Mouse (Mus musculus) heart, adult 11 months (tissue): Measurements from ENCODE around the gene Iqcb1.

Experiments
- DNase-seq: peaks from one replicate; pipeline ENCODE4 v3.0.0; 2022

Gene Iqcb1

DNA sequence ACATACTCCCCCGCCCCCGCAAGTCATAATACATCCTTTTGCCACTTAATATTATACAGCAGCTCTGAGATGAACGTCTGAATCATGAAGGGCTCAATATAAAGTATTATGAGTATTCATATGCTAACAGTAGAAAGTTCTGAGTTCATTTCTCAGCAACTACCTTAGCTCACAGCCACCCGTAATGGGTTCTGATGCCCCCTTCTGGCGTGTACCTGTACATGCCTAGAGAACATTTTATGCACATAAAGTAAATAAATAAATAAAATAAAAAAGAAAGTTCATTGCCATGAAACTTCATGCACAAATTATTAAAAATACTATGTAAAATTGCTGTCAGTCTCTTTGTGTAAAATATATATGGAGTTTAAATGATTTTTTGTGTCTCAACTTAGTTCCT lies 49.1 kb downstream of the Iqcb1 start:
- no peak for DNase-seq

- no peak for DNase-seq
Measured at GRCm38 (mm10) chr16:36882737-36883343, 54.7 kb downstream of the Iqcb1 start.

- DNase-seq, result peak; percentile 79
Measured at GRCm38 (mm10) chr16:36884881-36885280, 56.7 kb downstream of the Iqcb1 start.

DNA sequence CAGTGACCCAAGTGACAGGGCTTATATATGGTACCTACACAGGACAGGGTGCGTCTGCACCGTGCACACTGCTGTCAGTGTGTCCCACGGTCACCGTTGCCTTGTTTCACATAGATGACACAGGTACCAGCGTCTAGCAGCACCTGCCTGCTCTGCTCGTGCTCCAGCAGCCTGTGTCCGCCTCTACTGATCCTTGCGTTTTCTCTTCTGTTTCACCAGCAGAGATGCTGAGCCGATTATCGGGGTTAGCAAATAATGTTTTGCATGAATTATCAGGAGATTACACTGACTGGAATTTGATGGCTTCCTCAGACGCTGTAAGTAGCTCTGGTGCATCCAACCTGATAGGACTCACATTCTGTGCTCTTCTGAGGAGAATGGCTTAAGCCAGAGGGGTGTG lies 57.7 kb downstream of the Iqcb1 start:
- peak; percentile 81 for DNase-seq

GRCm38 (mm10) chr16:36887546-36887945 lies 59.4 kb downstream of the Iqcb1 start:
- peak; percentile 80 for DNase-seq

- peak; percentile 44 for DNase-seq
Measured at GRCm38 (mm10) chr16:36890559-36890958, 62.4 kb downstream of the Iqcb1 start.

DNA sequence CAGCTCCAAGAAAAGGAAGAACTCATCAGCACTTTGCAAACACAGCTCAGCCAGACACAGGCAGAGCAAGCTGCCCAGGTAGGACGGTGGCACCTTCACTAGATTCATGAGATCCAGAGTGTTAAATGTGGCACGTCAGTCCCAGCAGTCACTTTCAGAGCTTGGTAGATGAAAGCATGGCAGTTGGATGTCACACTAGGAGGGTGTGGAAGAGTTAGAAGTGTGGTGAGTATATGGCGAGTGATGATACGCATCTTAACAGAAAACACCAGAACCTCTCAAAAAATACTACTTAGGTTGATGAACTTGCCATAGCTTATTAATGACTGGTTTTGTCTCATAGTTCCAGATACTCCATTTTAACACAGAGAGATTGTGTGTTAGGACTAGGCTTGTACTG lies 63.2 kb downstream of the Iqcb1 start:
- peak; percentile 18 for DNase-seq

- peak; percentile 56 for DNase-seq
Measured at GRCm38 (mm10) chr16:36893317-36893716, 65.1 kb downstream of the Iqcb1 start.

- DNase-seq, result peak; percentile 55
Measured at GRCm38 (mm10) chr16:36896712-36897111, 68.5 kb downstream of the Iqcb1 start.

DNA sequence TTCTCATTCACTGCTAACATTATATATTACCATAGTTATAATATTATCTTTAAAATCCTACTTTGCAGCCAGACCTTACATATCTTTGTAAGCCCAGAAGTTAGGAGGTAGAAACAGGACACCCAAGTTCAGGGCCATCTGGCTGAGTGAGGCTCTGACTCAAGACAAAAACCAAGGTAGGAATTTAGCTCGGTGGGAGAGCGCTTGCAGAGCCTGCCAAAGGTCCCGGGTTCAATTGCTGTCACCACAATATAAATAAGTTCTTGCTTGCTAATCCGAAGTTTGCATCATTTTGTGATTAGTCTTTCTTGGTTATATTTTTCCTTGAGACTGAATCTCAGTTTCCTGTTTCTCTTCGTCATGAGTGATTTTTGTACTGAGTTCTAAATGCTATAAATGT lies 75.0 kb downstream of the Iqcb1 start:
- peak; percentile 51 for DNase-seq

DNA sequence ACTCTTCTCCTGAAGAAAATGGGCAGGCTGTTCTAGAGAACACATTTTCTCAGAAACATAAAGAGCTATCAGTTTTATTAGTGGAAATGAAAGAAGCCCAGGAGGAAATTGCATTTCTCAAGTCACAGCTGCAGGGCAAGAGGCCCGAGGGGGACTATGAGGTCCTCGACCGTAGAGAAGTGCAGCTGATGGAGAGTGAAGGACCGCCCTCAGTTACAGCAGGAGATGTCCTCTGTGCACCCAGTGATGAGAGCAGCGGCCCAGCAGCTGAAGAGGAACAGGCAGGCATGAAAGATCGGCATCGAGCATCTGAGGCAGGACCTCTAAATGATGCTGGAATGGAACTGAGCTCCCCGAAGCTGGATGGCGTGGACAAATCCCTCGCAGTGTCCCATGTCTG lies 83.7 kb downstream of the Iqcb1 start:
- peak; percentile 60 for DNase-seq

- DNase-seq, result peak; percentile 83
Measured at GRCm38 (mm10) chr16:36912311-36912710, 84.1 kb downstream of the Iqcb1 start.

GRCm38 (mm10) chr16:36914195-36914594 lies 86.0 kb downstream of the Iqcb1 start:
- peak; percentile 70 for DNase-seq

DNA sequence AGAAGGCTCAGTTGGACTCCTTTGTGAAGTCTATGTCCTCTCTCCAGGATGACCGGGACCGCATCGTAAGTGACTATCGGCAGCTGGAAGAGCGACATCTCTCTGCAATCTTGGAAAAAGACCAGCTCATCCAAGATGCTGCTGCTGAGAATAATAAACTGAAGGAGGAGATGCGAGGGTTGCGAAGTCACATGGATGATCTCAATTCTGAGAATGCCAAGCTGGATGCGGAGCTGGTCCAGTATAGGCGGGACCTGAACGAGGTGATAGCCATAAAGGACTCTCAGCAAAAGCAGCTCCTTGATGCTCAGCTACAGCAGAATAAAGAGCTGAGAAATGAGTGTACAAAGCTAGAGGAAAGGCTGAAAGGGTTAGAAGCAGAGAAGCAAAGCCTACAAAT lies 90.3 kb downstream of the Iqcb1 start:
- peak; percentile 72 for DNase-seq

GRCm38 (mm10) chr16:36920410-36920809 lies 92.2 kb downstream of the Iqcb1 start:
- DNase-seq, result peak; percentile 73

GRCm38 (mm10) chr16:36921067-36921613 lies 93.0 kb downstream of the Iqcb1 start:
- DNase-seq, result peak; percentile 77

DNA sequence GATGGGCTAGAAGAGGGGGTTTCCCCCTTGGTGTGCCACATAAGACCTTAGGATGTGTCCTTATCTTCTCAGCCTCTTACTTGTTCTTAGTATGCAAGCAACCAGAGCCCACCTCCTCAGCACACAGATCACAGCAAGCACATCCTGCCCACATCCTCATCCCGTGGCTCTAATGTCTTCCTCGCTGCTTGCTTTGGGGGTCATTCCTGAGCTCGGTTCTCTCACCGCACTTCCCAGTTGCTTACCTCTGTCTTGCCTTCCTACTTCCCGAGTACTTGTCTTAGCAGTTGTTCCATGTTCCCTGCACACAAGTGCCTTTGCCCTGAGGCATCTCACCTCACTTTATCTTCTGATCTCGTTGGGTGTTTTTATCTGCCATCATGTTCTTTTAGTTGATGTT lies 93.8 kb downstream of the Iqcb1 start:
- DNase-seq, result peak; percentile 72
